Mouse (Mus musculus) midbrain, embryonic 16.5 days (tissue): ENCODE results near the gene Zeb2. TPM values are rescaled to one million over a fixed set of nuclear protein-coding genes. Genes with fewer than 3 reads are reported as not detected.

Source experiments
- ATAC-seq: fragments of 200-750 bp; cut with Nextera tagmentation; 2 replicates; pipeline ENCODE4 v1.8.0; 2017; ENCODE audit warnings: moderate TSS enrichment
- H3K27ac ChIP-seq: fragments of 300-500 bp; sonication (generic); 2 replicates; pipeline ENCODE4 v1.5.1; 2014; ENCODE audit warnings: mild to moderate bottlenecking, low read length, mixed read lengths
- H3K27me3 ChIP-seq: fragments of 300-500 bp; sonication (generic); 2 replicates; pipeline ENCODE4 v1.6.1; 2014; ENCODE audit warnings: low read depth, low read length, mixed read lengths; ENCODE audit not compliant: control insufficient read depth, insufficient read depth
- H3K36me3 ChIP-seq: fragments of 300-500 bp; sonication (generic); 2 replicates; pipeline ENCODE4 v1.6.1; 2014; ENCODE audit warnings: mild to moderate bottlenecking, low read length, moderate library complexity, mixed read lengths; ENCODE audit not compliant: control insufficient read depth, insufficient read depth
- H3K4me1 ChIP-seq: fragments of 300-500 bp; sonication (generic); 2 replicates; pipeline ENCODE4 v1.6.1; 2014; ENCODE audit warnings: mild to moderate bottlenecking, low read length, mixed read lengths; ENCODE audit not compliant: control insufficient read depth, insufficient read depth
- H3K4me2 ChIP-seq: fragments of 300-500 bp; sonication (generic); 2 replicates; pipeline ENCODE4 v1.6.1; 2014; ENCODE audit warnings: mild to moderate bottlenecking, low read length, mixed read lengths
- H3K4me3 ChIP-seq: fragments of 300-500 bp; sonication (generic); 2 replicates; pipeline ENCODE4 v1.5.1; 2014; ENCODE audit warnings: low read depth, mild to moderate bottlenecking, low read length, moderate library complexity, mixed read lengths
- H3K9ac ChIP-seq: fragments of 300-500 bp; sonication (generic); 2 replicates; pipeline ENCODE4 v1.6.1; 2014; ENCODE audit warnings: low read depth, low read length, mixed read lengths
- H3K9me3 ChIP-seq: fragments of 300-500 bp; sonication (generic); replicated peaks from 2 replicates; pipeline ENCODE4 v1.6.1; 2014; ENCODE audit warnings: mild to moderate bottlenecking, low read length, mixed read lengths; ENCODE audit not compliant: control insufficient read depth, poor library complexity, severe bottlenecking
- WGBS: fragments of 180-500 bp; shearing (Covaris S2); extraction: QIAGEN DNeasy Blood & Tissue Kit; methylation state at CpG from one replicate; pipeline ENCODE4 v1.1.7; 2014; 5-methylcytosine and 5-hydroxymethylcytosine counted together
- polyA plus RNA-seq: library from polyadenylated mRNA; unstranded; fragments of >200 nt; fragmentation: Nextera tagmentation; extraction: Ambion mirVana; gene quantifications from 2 replicates; pipeline ENCODE4 v1.2.1, GENCODE M21; 2015

Zeb2 gene
- polyA plus RNA-seq, 1 experiment from 2014 or later: 26.7 TPM

DNA sequence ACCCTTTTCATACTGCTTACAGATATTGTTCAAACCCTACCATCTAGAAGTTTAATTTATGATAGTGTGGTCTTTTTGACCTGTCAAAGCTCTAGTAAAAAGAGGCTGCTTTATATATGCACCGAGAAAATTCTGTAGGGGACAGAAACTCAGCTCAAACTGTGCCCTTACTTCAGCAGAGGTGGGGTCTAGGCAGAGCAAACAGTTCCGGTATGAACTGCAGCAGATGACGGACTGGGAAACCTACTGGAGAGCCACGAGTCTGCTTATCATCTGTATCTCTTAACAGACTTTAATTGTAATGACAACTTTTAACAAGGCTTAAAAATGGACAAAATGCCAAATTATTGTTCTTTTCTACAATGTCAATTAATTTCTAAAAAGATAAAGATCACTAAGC is 30.0 kb downstream of the Zeb2 start:
- Histone ChIP-seq H3K27me3 (no peaks in the 10 kb centered on the region), H3K36me3 (no peaks in the 10 kb centered on the region), H3K4me2 (no peak overlapping the region), H3K4me3 (no peak overlapping the region), H3K4me1 (peaks cover 18% of the 10 kb centered on the region), H3K9me3 (no peaks in the 10 kb centered on the region), H3K27ac (no peak overlapping the region), H3K9ac (no peak overlapping the region)
- ATAC-seq: no peak
- WGBS: 45% methylated on average over 4 of the region's 4 CpGs

GRCm38 (mm10) chr2:45085653-45086052 is 31.5 kb downstream of the Zeb2 start:
- no peak overlapping the region for H3K4me3 ChIP-seq
- peaks cover 26% of the 10 kb centered on the region for H3K4me1 ChIP-seq
- WGBS: 88% methylated on average over 5 of the region's 5 CpGs
- no peaks in the 10 kb centered on the region for H3K9me3 ChIP-seq
- no peak overlapping the region for H3K9ac ChIP-seq
- H3K36me3 ChIP-seq: no peaks in the 10 kb centered on the region
- no peak overlapping the region for H3K4me2 ChIP-seq
- H3K27me3 ChIP-seq: no peaks in the 10 kb centered on the region
- no peak overlapping the region for H3K27ac ChIP-seq
- no peak for ATAC-seq

- no peaks in the 10 kb centered on the region for H3K27me3 ChIP-seq
- H3K27ac ChIP-seq: no peak overlapping the region
- WGBS: 41% methylated on average over 10 of the region's 10 CpGs
- peaks cover 16% of the 10 kb centered on the region for H3K4me1 ChIP-seq
- H3K9me3 ChIP-seq: no peaks in the 10 kb centered on the region
- ATAC-seq: no peak
- H3K36me3 ChIP-seq: no peaks in the 10 kb centered on the region
- H3K4me3 ChIP-seq: no peak overlapping the region
- H3K4me2 ChIP-seq: no peak overlapping the region
- no peak overlapping the region for H3K9ac ChIP-seq
Measured at GRCm38 (mm10) chr2:45083042-45083441, 34.2 kb downstream of the Zeb2 start.

DNA sequence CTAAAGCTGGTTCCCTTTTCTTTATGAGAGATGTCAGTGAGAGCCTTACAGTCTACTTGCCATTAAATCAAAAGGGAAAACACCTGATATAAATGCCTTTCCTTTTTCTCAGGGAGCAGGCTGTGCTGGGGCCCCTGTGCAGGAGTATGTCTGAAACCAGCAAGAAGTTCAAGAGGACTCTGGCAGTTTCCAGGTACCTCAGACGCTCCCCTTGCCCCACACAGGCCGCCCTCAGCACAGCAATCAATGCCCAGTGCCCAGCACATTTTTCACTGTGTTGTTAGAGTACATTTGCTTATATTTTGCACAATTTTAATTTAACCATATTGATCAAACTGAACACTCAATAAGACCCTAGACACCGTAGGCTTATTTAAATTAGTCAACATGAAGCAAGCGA is 35.6 kb downstream of the Zeb2 start:
- Histone ChIP-seq H3K36me3 (no peaks in the 10 kb centered on the region), H3K27ac (no peak overlapping the region), H3K9me3 (no peaks in the 10 kb centered on the region), H3K27me3 (no peaks in the 10 kb centered on the region), H3K4me3 (no peak overlapping the region), H3K4me1 (peaks cover 8% of the 10 kb centered on the region), H3K9ac (no peak overlapping the region), H3K4me2 (no peak overlapping the region)
- WGBS: 81% methylated on average over 4 of the region's 4 CpGs
- no peak for ATAC-seq

DNA sequence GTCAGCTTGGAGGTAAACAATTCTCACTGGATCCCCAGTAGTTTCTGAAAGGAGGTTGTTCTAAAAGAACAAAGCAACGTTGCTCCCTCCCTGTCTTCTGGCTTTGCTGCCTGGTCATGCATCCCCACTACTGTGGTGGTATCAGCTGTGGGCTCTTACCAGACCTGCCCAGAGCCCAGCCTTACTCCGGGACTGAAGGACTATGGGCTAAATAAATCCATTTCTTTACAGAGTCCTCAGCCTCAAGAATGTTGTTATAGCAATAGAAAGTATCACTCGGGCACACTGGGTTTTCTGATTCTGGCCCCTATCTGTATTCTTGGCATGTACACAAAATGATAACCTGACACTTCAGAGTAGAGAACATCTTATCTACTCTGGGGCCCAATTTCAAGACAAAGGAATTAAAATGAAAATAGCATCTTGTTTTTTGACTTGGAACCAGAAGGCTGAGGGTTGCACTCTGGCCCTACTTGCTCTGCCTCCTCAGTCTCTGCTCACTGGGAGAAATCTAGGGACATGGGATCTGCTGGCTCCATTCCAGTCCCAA is 39.2 kb downstream of the Zeb2 start:
- Histone ChIP-seq H3K27me3 (no peaks in the 10 kb centered on the region), H3K9ac (no peak overlapping the region), H3K4me1 (peaks cover 10% of the 10 kb centered on the region), H3K36me3 (no peaks in the 10 kb centered on the region), H3K4me3 (no peak overlapping the region), H3K4me2 (no peak overlapping the region), H3K27ac (no peak overlapping the region), H3K9me3 (no peaks in the 10 kb centered on the region)
- no peak for ATAC-seq
- WGBS: 58% methylated on average over 3 of the region's 3 CpGs

GRCm38 (mm10) chr2:45077383-45077782 is 39.8 kb downstream of the Zeb2 start:
- Histone ChIP-seq H3K36me3 (no peaks in the 10 kb centered on the region), H3K9ac (no peak overlapping the region), H3K27ac (no peak overlapping the region), H3K4me2 (no peak overlapping the region), H3K27me3 (no peaks in the 10 kb centered on the region), H3K4me3 (no peak overlapping the region), H3K4me1 (peaks cover 11% of the 10 kb centered on the region), H3K9me3 (no peaks in the 10 kb centered on the region)
- no peak for ATAC-seq
- 88% methylated on average over 5 of the region's 5 CpGs for WGBS

DNA sequence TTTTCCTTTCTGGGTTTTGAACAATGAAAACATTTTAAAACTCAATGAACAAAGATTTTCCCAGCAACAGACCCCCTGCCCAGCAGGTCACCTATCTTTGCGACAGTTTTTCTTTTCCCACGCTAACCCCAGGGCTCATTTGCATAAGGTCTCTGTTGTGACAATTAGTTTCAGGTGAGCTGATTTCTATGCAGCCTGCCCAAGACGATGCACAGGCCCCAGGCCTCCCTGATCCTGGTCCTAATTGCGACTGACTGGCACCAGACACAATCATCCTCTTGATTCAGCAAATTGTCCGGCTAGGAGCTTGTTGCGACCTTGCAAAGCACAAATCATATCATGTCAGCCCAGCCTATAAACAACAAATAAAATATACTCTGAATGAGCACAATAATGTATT is 44.2 kb downstream of the Zeb2 start:
- peaks cover 3% of the 10 kb centered on the region; the same call in 1 of the 2 replicates for H3K4me1 ChIP-seq
- H3K27me3 ChIP-seq: no peaks in the 10 kb centered on the region
- H3K9ac ChIP-seq: no peak overlapping the region
- WGBS: 23% methylated on average over 6 of the region's 6 CpGs
- no peak overlapping the region for H3K4me3 ChIP-seq
- no peak overlapping the region for H3K27ac ChIP-seq
- ATAC-seq: no peak
- no peaks in the 10 kb centered on the region for H3K9me3 ChIP-seq
- no peaks in the 10 kb centered on the region for H3K36me3 ChIP-seq
- no peak overlapping the region for H3K4me2 ChIP-seq

GRCm38 (mm10) chr2:45071296-45071695 is 45.9 kb downstream of the Zeb2 start:
- Histone ChIP-seq H3K4me1 (peaks cover 3% of the 10 kb centered on the region; the same call in 1 of the 2 replicates), H3K9me3 (no peaks in the 10 kb centered on the region), H3K9ac (no peak overlapping the region), H3K4me3 (no peak overlapping the region), H3K4me2 (no peak overlapping the region), H3K27ac (no peak overlapping the region), H3K36me3 (no peaks in the 10 kb centered on the region), H3K27me3 (no peaks in the 10 kb centered on the region)
- WGBS: 48% methylated on average over 5 of the region's 5 CpGs
- ATAC-seq: no peak

DNA sequence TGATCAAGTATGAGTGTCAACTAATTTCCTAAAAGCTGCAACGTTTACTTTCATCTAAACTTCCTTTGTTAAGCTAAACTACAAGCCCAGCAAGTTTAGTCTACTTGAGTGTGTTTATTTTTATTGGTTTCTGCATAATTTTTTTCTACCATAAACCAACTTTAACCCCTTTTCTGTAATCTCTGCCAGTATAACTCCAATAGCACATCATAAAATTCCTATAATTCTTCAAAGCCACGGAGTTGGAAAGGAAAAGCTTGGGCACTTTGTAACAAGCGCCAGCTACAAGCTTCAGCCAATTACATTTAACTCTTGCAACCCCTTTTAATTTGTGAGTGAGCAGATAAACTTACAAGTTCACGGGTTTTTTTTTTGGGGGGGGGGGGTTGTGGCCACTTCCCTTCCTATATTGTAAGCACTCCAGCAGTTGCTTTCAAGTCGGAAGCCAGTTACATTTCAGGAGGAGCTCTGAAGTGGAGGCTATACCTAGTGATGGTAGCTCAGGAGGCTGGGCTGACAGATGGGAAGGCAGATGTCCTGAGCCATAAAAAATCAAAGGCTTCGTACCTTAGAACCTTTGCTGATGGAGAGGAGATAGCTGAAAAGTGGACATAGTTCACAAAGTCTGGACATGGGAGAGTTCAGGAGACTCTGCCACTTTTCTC is 46.5 kb downstream of the Zeb2 start:
- no peaks in the 10 kb centered on the region for H3K9me3 ChIP-seq
- no peaks in the 10 kb centered on the region for H3K27me3 ChIP-seq
- 74% methylated on average over 6 of the region's 6 CpGs for WGBS
- no peak overlapping the region for H3K4me2 ChIP-seq
- H3K36me3 ChIP-seq: no peaks in the 10 kb centered on the region
- no peak overlapping the region for H3K27ac ChIP-seq
- H3K9ac ChIP-seq: no peak overlapping the region
- no peak overlapping the region for H3K4me3 ChIP-seq
- ATAC-seq: no peak
- peaks cover 3% of the 10 kb centered on the region; the same call in 1 of the 2 replicates for H3K4me1 ChIP-seq
